Mouse (Mus musculus): ENCODE measurements around the gene Myt1l. TPM values are rescaled to one million over a fixed set of nuclear protein-coding genes. Genes with fewer than 3 reads are reported as not detected.

Gene Myt1l
- total and polyA plus RNA-seq, 2 experiments from 2014 or later = 114 to 218 TPM

- H3K36me3 ChIP-seq (ENCODE audit: insufficient read depth) = no peaks in the 10 kb centered on the region
- no peak overlapping the region for H3K4me3 ChIP-seq (ENCODE audit: low read depth, low read length)
- H3K4me2 ChIP-seq (ENCODE audit: low read depth) = no peak overlapping the region
- H3K4me1 ChIP-seq (ENCODE audit: insufficient read depth) = peaks cover 21% of the 10 kb centered on the region
- no peak for TF ChIP-seq CTCF (IDR thresholded peaks at IDR 0.05; ENCODE audit: low read depth)
- no peaks in the 10 kb centered on the region for H3K27me3 ChIP-seq (ENCODE audit: insufficient read depth, low read length)
- WGBS = 52% methylated on average over 5 of the region's 5 CpGs
- ATAC-seq (peak; percentile 37; the same call in 1 of the 2 replicates), DNase-seq (no peak)
- H3K9ac ChIP-seq = no peak overlapping the region
- no peaks in the 10 kb centered on the region for H3K9me3 ChIP-seq (ENCODE audit: low read length)
- 0 out of 2 replicates have a peak overlapping the region, but pooled peaks have one; percentile 23 for H3K27ac ChIP-seq (ENCODE audit: low read depth, low read length)
Observed at GRCm38 (mm10) chr12:29559769-29560168, 31.6 kb downstream of the Myt1l start.

GRCm38 (mm10) chr12:29561222-29561621 is 33.0 kb downstream of the Myt1l start:
- Histone ChIP-seq H3K4me1 (ENCODE audit: insufficient read depth) (peaks cover 21% of the 10 kb centered on the region), H3K36me3 (ENCODE audit: insufficient read depth) (peaks cover under 1% of the 10 kb centered on the region; the same call in 1 of the 2 replicates), H3K9me3 (ENCODE audit: low read length) (no peaks in the 10 kb centered on the region), H3K9ac (no peak overlapping the region), H3K27ac (ENCODE audit: low read depth, low read length) (0 out of 2 replicates have a peak overlapping the region, but pooled peaks have one; percentile 15), H3K4me3 (ENCODE audit: low read depth, low read length) (no peak overlapping the region), H3K4me2 (ENCODE audit: low read depth) (no peak overlapping the region), H3K27me3 (ENCODE audit: insufficient read depth, low read length) (no peaks in the 10 kb centered on the region)
- ATAC-seq = no peak
- WGBS = 84% methylated on average over 2 of the region's 2 CpGs
- no peak for DNase-seq
- peak; percentile 67 for TF ChIP-seq CTCF (IDR thresholded peaks at IDR 0.05; ENCODE audit: low read depth)

GRCm38 (mm10) chr12:29569311-29569710 is 41.1 kb downstream of the Myt1l start:
- Histone ChIP-seq H3K27me3 (ENCODE audit: insufficient read depth, low read length) (no peaks in the 10 kb centered on the region), H3K27ac (ENCODE audit: low read depth, low read length) (no peak overlapping the region), H3K4me3 (ENCODE audit: low read depth, low read length) (no peak overlapping the region), H3K4me2 (ENCODE audit: low read depth) (no peak overlapping the region), H3K36me3 (ENCODE audit: insufficient read depth) (peaks cover 29% of the 10 kb centered on the region), H3K4me1 (ENCODE audit: insufficient read depth) (no peaks in the 10 kb centered on the region), H3K9me3 (ENCODE audit: low read length) (no peaks in the 10 kb centered on the region), H3K9ac (no peak overlapping the region)
- 60% methylated on average over 7 of the region's 7 CpGs for WGBS
- ATAC-seq (no peak), DNase-seq (no peak)
- no peak for TF ChIP-seq CTCF (IDR thresholded peaks at IDR 0.05; ENCODE audit: low read depth)

- ATAC-seq = no peak
- no peak for TF ChIP-seq CTCF (IDR thresholded peaks at IDR 0.05; ENCODE audit: low read depth)
- Histone ChIP-seq H3K9ac (no peak overlapping the region), H3K4me1 (ENCODE audit: insufficient read depth) (no peaks in the 10 kb centered on the region), H3K27me3 (ENCODE audit: insufficient read depth, low read length) (no peaks in the 10 kb centered on the region), H3K4me2 (ENCODE audit: low read depth) (no peak overlapping the region), H3K27ac (ENCODE audit: low read depth, low read length) (no peak overlapping the region), H3K4me3 (ENCODE audit: low read depth, low read length) (no peak overlapping the region), H3K36me3 (ENCODE audit: insufficient read depth) (peaks cover 36% of the 10 kb centered on the region), H3K9me3 (ENCODE audit: low read length) (no peaks in the 10 kb centered on the region)
- 70% methylated on average over 6 of the region's 6 CpGs for WGBS
- no peak for DNase-seq
Observed at GRCm38 (mm10) chr12:29570351-29570750, 42.2 kb downstream of the Myt1l start.

GRCm38 (mm10) chr12:29571613-29572012 is 43.4 kb downstream of the Myt1l start:
- 76% methylated on average over 5 of the region's 5 CpGs for WGBS
- no peak overlapping the region for H3K9ac ChIP-seq
- TF ChIP-seq CTCF (IDR thresholded peaks at IDR 0.05; ENCODE audit: low read depth) = no peak
- no peak for DNase-seq
- no peaks in the 10 kb centered on the region for H3K4me1 ChIP-seq (ENCODE audit: insufficient read depth)
- no peaks in the 10 kb centered on the region for H3K27me3 ChIP-seq (ENCODE audit: insufficient read depth, low read length)
- no peak overlapping the region for H3K4me2 ChIP-seq (ENCODE audit: low read depth)
- H3K9me3 ChIP-seq (ENCODE audit: low read length) = no peaks in the 10 kb centered on the region
- H3K4me3 ChIP-seq (ENCODE audit: low read depth, low read length) = no peak overlapping the region
- no peak for ATAC-seq
- no peak overlapping the region for H3K27ac ChIP-seq (ENCODE audit: low read depth, low read length)
- peaks cover 42% of the 10 kb centered on the region for H3K36me3 ChIP-seq (ENCODE audit: insufficient read depth)

- H3K27me3 ChIP-seq (ENCODE audit: insufficient read depth, low read length) = no peaks in the 10 kb centered on the region
- H3K4me2 ChIP-seq (ENCODE audit: low read depth) = no peak overlapping the region
- H3K4me3 ChIP-seq (ENCODE audit: low read depth, low read length) = no peak overlapping the region
- H3K9me3 ChIP-seq (ENCODE audit: low read length) = 0 out of 2 replicates have a peak, but pooled peaks cover 8% of the 10 kb centered on the region
- no peak overlapping the region for H3K27ac ChIP-seq (ENCODE audit: low read depth, low read length)
- no peak for TF ChIP-seq CTCF (IDR thresholded peaks at IDR 0.05; ENCODE audit: low read depth)
- DNase-seq (no peak), ATAC-seq (no peak)
- WGBS = 85% methylated on average over 1 of the region's 1 CpGs
- H3K9ac ChIP-seq = no peak overlapping the region
- H3K36me3 ChIP-seq (ENCODE audit: insufficient read depth) = peaks cover 44% of the 10 kb centered on the region
- H3K4me1 ChIP-seq (ENCODE audit: insufficient read depth) = no peaks in the 10 kb centered on the region
Observed at GRCm38 (mm10) chr12:29593787-29594186, 65.6 kb downstream of the Myt1l start.

GRCm38 (mm10) chr12:29599916-29600315 is 71.7 kb downstream of the Myt1l start:
- Histone ChIP-seq H3K36me3 (ENCODE audit: insufficient read depth) (peaks cover 18% of the 10 kb centered on the region), H3K4me3 (ENCODE audit: low read depth, low read length) (no peak overlapping the region), H3K9ac (no peak overlapping the region), H3K9me3 (ENCODE audit: low read length) (no peaks in the 10 kb centered on the region), H3K4me1 (ENCODE audit: insufficient read depth) (no peaks in the 10 kb centered on the region), H3K4me2 (ENCODE audit: low read depth) (no peak overlapping the region), H3K27ac (ENCODE audit: low read depth, low read length) (no peak overlapping the region), H3K27me3 (ENCODE audit: insufficient read depth, low read length) (no peaks in the 10 kb centered on the region)
- DNase-seq = peak; percentile 48
- ATAC-seq = peak; percentile 61
- TF ChIP-seq CTCF (IDR thresholded peaks at IDR 0.05; ENCODE audit: low read depth) = peak; percentile 64
- 50% methylated on average over 6 of the region's 6 CpGs for WGBS
